Mouse (Mus musculus): Measurements from ENCODE around the gene Hist1h3d.
"Not testable (repeated sequence)": the region's sequence is repeated elsewhere in the genome, so short reads cannot be mapped to it uniquely, and the experiment has no call there.

The Hist1h3d gene

GRCm38 (mm10) chr13:23575271-23575851, at the start of gene Hist1h3d:
Gene Hist1h3d, plus strand, starts transcription at chr13:23575763.
- DNase-seq, result peak; percentile 74 to 77

- peak in 1 of 2 experiments; percentile 17 for DNase-seq
Observed at GRCm38 (mm10) chr13:23525901-23526300, 49.7 kb upstream of the Hist1h3d start.

GRCm38 (mm10) chr13:23526312-23526711, 49.3 kb upstream of the Hist1h3d start:
- peak; percentile 90 to 92 for DNase-seq

- no peak for DNase-seq
Observed at GRCm38 (mm10) chr13:23529005-23529404, 46.6 kb upstream of the Hist1h3d start.

GRCm38 (mm10) chr13:23529480-23530165, 45.9 kb upstream of the Hist1h3d start:
- no peak for DNase-seq

- peak; percentile 84 to 86 for DNase-seq
Observed at GRCm38 (mm10) chr13:23530181-23530900, 45.2 kb upstream of the Hist1h3d start.

- DNase-seq, result peak; percentile 98
Observed at GRCm38 (mm10) chr13:23530901-23531875, 44.4 kb upstream of the Hist1h3d start, which contains the start of gene Hist1h4h. Gene Hist1h4h, plus strand, starts transcription at chr13:23531050.

- DNase-seq, result no peak
Observed at GRCm38 (mm10) chr13:23532262-23533075, 43.1 kb upstream of the Hist1h3d start.

GRCm38 (mm10) chr13:23533560-23534367, 41.8 kb upstream of the Hist1h3d start, which contains the start of gene Hist1h2af:
Gene Hist1h2af, plus strand, starts transcription at chr13:23533906.
- DNase-seq, result peak; percentile 70

GRCm38 (mm10) chr13:23534368-23535131, 41.0 kb upstream of the Hist1h3d start:
- no peak for DNase-seq

GRCm38 (mm10) chr13:23535137-23536075, 40.2 kb upstream of the Hist1h3d start, which contains the start of gene Hist1h3g:
Gene Hist1h3g, plus strand, starts transcription at chr13:23535422.
- peak; percentile 81 to 85 for DNase-seq

GRCm38 (mm10) chr13:23536076-23536822, 39.3 kb upstream of the Hist1h3d start:
- no peak for DNase-seq

GRCm38 (mm10) chr13:23537006-23537710, 38.4 kb upstream of the Hist1h3d start:
- no peak for DNase-seq

- no peak for DNase-seq
Observed at GRCm38 (mm10) chr13:23538249-23538648, 37.3 kb upstream of the Hist1h3d start.

- not testable (repeated sequence) for DNase-seq
Observed at GRCm38 (mm10) chr13:23539821-23540220, 35.7 kb upstream of the Hist1h3d start.

- no peak for DNase-seq
Observed at GRCm38 (mm10) chr13:23541497-23541896, 34.1 kb upstream of the Hist1h3d start.

Data from B cell, adult 2 months (primary cell).